ENCODE assay signal across 15 mouse cellular contexts in the genomic region with DNA sequence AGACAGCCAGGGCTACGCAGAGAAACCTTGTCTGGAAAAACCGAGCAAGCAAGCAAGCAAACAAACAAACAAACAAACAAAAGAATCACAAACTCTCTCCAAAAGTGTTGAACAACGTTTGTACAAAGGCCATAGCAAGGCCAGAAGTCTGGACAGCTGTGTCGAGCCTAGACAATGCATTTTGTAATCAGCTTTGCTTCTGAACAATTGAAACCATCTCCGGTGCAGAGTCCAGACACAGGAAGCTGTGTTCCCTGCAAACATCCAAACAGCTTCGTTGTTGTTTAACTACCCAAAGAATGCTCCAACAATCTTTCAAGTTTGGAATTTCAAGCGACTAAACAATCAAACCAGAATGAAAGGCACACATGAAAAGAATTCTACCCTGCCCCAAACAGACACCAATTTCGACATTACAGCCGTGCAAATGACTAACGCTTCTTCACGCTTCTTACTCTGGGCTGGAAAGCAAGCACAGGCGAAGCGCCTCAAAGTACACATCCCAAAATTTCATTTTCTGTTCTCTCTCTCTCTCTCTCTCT. TPM values are rescaled to one million over a fixed set of nuclear protein-coding genes. Genes with fewer than 3 reads are reported as not detected.
DNase-seq lines count a peak whose midpoint lies in the region; ATAC-seq and TF ChIP-seq lines count a peak whose summit lies in the region.
"Had no signal": no experiment of that assay in that cellular context is flagged by ENCODE, and none has a peak within 500 bp of the region (broad histone marks: within the 10 kb centered on the region; RNA-seq: fewer than 3 reads in every experiment).

No protein-coding gene starts in this region.

- no peak for DNase-seq in kidney, postnatal 0 days (ENCODE audit: low spot score)
- no peak for DNase-seq in kidney, adult 18-20 months
- DNase-seq in lung, postnatal 10 days: peak; percentile 22
- DNase-seq in lung, postnatal 25 days (ENCODE audit: low spot score): no peak
- peak; percentile 68 for DNase-seq in telencephalon, adult 2 months (ENCODE audit: low read depth, low spot score)
- DNase-seq: adrenal gland, postnatal 36 days; cerebellum, adult 11 months; gastrocnemius, postnatal 14 days; right cerebral cortex, postnatal 25 days had no signal

- H3K4me2 ChIP-seq in forebrain, embryonic 15.5 days (replicated peaks): no peak overlapping the region
- no peak overlapping the region for H3K4me2 ChIP-seq in forebrain, embryonic 16.5 days (ENCODE audit: low read length)
- no peak overlapping the region for H3K4me2 ChIP-seq in kidney, postnatal 0 days (ENCODE audit: low read length)
- H3K4me2 ChIP-seq: midbrain, embryonic 13.5 days had no signal

- H3K4me3 ChIP-seq in forebrain, embryonic 15.5 days: no peak overlapping the region
- H3K4me3 ChIP-seq in forebrain, embryonic 16.5 days (replicated peaks; ENCODE audit: low read length): no peak overlapping the region
- no peak overlapping the region for H3K4me3 ChIP-seq in kidney, postnatal 0 days (replicated peaks; ENCODE audit: low read depth, low read length)
- H3K4me3 ChIP-seq: midbrain, embryonic 13.5 days had no signal

- no peak for TF ChIP-seq CTCF in kidney, postnatal 0 days (IDR thresholded peaks at IDR 0.05; ENCODE audit: low read depth)

- no peaks in the 10 kb centered on the region for H3K36me3 ChIP-seq in forebrain, embryonic 15.5 days
- H3K36me3 ChIP-seq in forebrain, embryonic 16.5 days (ENCODE audit: control insufficient read depth, insufficient read depth): no peaks in the 10 kb centered on the region
- H3K36me3 ChIP-seq in kidney, postnatal 0 days (ENCODE audit: insufficient read depth, low read length): no peaks in the 10 kb centered on the region
- H3K36me3 ChIP-seq: midbrain, embryonic 13.5 days had no signal

- 0 out of 2 replicates have a peak overlapping the region, but pooled peaks have one; percentile 66 for H3K27ac ChIP-seq in forebrain, embryonic 15.5 days (replicated peaks)
- no peak overlapping the region for H3K27ac ChIP-seq in forebrain, embryonic 16.5 days (ENCODE audit: low read length)
- H3K27ac ChIP-seq in kidney, postnatal 0 days: peak overlapping the region; percentile 19; the same call in 1 of the 2 replicates
- H3K27ac ChIP-seq: midbrain, embryonic 13.5 days had no signal

- H3K4me1 ChIP-seq in forebrain, embryonic 15.5 days: peaks cover 26% of the 10 kb centered on the region
- peaks cover 22% of the 10 kb centered on the region for H3K4me1 ChIP-seq in forebrain, embryonic 16.5 days (replicated peaks; ENCODE audit: control insufficient read depth, insufficient read depth, low read length)
- H3K4me1 ChIP-seq in kidney, postnatal 0 days (replicated peaks; ENCODE audit: insufficient read depth, low read length): peaks cover 5% of the 10 kb centered on the region; the same call in 1 of the 2 replicates

- H3K27me3 ChIP-seq in forebrain, embryonic 15.5 days: no peaks in the 10 kb centered on the region
- no peaks in the 10 kb centered on the region for H3K27me3 ChIP-seq in forebrain, embryonic 16.5 days (replicated peaks; ENCODE audit: control insufficient read depth, insufficient read depth, low read length)
- H3K27me3 ChIP-seq in kidney, postnatal 0 days (ENCODE audit: insufficient read depth, low read length): no peaks in the 10 kb centered on the region
- H3K27me3 ChIP-seq: midbrain, embryonic 13.5 days had no signal

- ATAC-seq in forebrain, embryonic 15.5 days (replicated peaks): no peak
- no peak for ATAC-seq in forebrain, embryonic 16.5 days
- no peak for ATAC-seq in kidney, postnatal 0 days (replicated peaks; ENCODE audit: low FRiP score, low read depth)
- ATAC-seq in erythroid progenitor cell, adult 5-6 weeks (replicated peaks; ENCODE audit: low FRiP score, poor library complexity, severe bottlenecking): no peak
- ATAC-seq: midbrain, embryonic 13.5 days had no signal

- no peaks in the 10 kb centered on the region for H3K9me3 ChIP-seq in forebrain, embryonic 15.5 days
- no peaks in the 10 kb centered on the region for H3K9me3 ChIP-seq in forebrain, embryonic 16.5 days (ENCODE audit: control insufficient read depth, low read length)
- H3K9me3 ChIP-seq in kidney, postnatal 0 days (replicated peaks; ENCODE audit: low read length): no peaks in the 10 kb centered on the region
- H3K9me3 ChIP-seq: midbrain, embryonic 13.5 days had no signal

- 78% methylated on average over 13 of the region's 13 CpGs for WGBS in forebrain, embryonic 15.5 days
- WGBS in forebrain, embryonic 16.5 days: 80% methylated on average over 13 of the region's 13 CpGs
- WGBS in kidney, postnatal 0 days: 79% methylated on average over 13 of the region's 13 CpGs

- no peak overlapping the region for H3K9ac ChIP-seq in forebrain, embryonic 15.5 days (replicated peaks)
- no peak overlapping the region for H3K9ac ChIP-seq in forebrain, embryonic 16.5 days (replicated peaks; ENCODE audit: low read depth, low read length)
- no peak overlapping the region for H3K9ac ChIP-seq in kidney, postnatal 0 days (ENCODE audit: low read depth, low read length)
- H3K9ac ChIP-seq: midbrain, embryonic 13.5 days had no signal

RNA-seq across cellular contexts. Expression of gene Rffl, which starts 13.6 kb away (rescaled TPM):
- 8.7 and 10.0 TPM in 2 replicates for polyA plus RNA-seq in forebrain, embryonic 15.5 days (2015; fragmentation: Nextera tagmentation; extraction: Ambion mirVana)
- 8.8 and 9.3 TPM in 2 replicates for polyA plus RNA-seq in forebrain, embryonic 16.5 days (2015; fragmentation: Nextera tagmentation; extraction: Ambion mirVana)
- polyA plus RNA-seq in kidney, postnatal 0 days (2015; fragmentation: Nextera tagmentation; extraction: Ambion mirVana): 21.7 and 23.3 TPM in 2 replicates
- 57.4 and 59.5 TPM in 2 replicates for total RNA-seq in erythroid progenitor cell, adult 5-6 weeks (2015; ENCODE audit: low replicate concordance)
- 78.4 and 78.7 TPM in 2 replicates for total RNA-seq in erythroid progenitor cell, adult 5-6 weeks (2017; ENCODE audit: low replicate concordance)

RNA-seq across cellular contexts. Expression of gene Rad51d, which starts 33.0 kb away (rescaled TPM):
- polyA plus RNA-seq in forebrain, embryonic 15.5 days (2015; fragmentation: Nextera tagmentation; extraction: Ambion mirVana): 13.5 and 14.2 TPM in 2 replicates
- polyA plus RNA-seq in forebrain, embryonic 16.5 days (2015; fragmentation: Nextera tagmentation; extraction: Ambion mirVana): 13.5 and 15.2 TPM in 2 replicates
- 10.6 and 11.7 TPM in 2 replicates for polyA plus RNA-seq in kidney, postnatal 0 days (2015; fragmentation: Nextera tagmentation; extraction: Ambion mirVana)
- total RNA-seq in erythroid progenitor cell, adult 5-6 weeks (2015; ENCODE audit: low replicate concordance): 2.9 and 5.9 TPM in 2 replicates
- total RNA-seq in erythroid progenitor cell, adult 5-6 weeks (2017; ENCODE audit: low replicate concordance): 4.4 and 4.5 TPM in 2 replicates

RNA-seq across cellular contexts. Expression of gene Fndc8, which starts 34.5 kb away (rescaled TPM):
- 0.23 and 0.60 TPM in 2 replicates for polyA plus RNA-seq in forebrain, embryonic 15.5 days (2015; fragmentation: Nextera tagmentation; extraction: Ambion mirVana)
- 0.43 and 1.1 TPM in 2 replicates for polyA plus RNA-seq in forebrain, embryonic 16.5 days (2015; fragmentation: Nextera tagmentation; extraction: Ambion mirVana)
- 0.55 and 0.60 TPM in 2 replicates for polyA plus RNA-seq in kidney, postnatal 0 days (2015; fragmentation: Nextera tagmentation; extraction: Ambion mirVana)
- not detected in 2 replicates for total RNA-seq in erythroid progenitor cell, adult 5-6 weeks (2015; ENCODE audit: low replicate concordance)
- not detected in 2 replicates for total RNA-seq in erythroid progenitor cell, adult 5-6 weeks (2017; ENCODE audit: low replicate concordance)
- total RNA-seq: adrenal gland, postnatal 36 days; common myeloid progenitor, adult 5-6 weeks; gastrocnemius, postnatal 14 days; left cerebral cortex, postnatal 25 days had no signal

RNA-seq across cellular contexts. Expression of gene Nle1, which starts 50.8 kb away (rescaled TPM):
- polyA plus RNA-seq in forebrain, embryonic 15.5 days (2015; fragmentation: Nextera tagmentation; extraction: Ambion mirVana): 32.0 and 37.5 TPM in 2 replicates
- 33.3 and 39.7 TPM in 2 replicates for polyA plus RNA-seq in forebrain, embryonic 16.5 days (2015; fragmentation: Nextera tagmentation; extraction: Ambion mirVana)
- 23.7 and 24.0 TPM in 2 replicates for polyA plus RNA-seq in kidney, postnatal 0 days (2015; fragmentation: Nextera tagmentation; extraction: Ambion mirVana)
- 2.5 and 7.1 TPM in 2 replicates for total RNA-seq in erythroid progenitor cell, adult 5-6 weeks (2015; ENCODE audit: low replicate concordance)
- total RNA-seq in erythroid progenitor cell, adult 5-6 weeks (2017; ENCODE audit: low replicate concordance): 1.1 and 2.6 TPM in 2 replicates

RNA-seq across cellular contexts. Expression of gene Unc45b, which starts 53.0 kb away (rescaled TPM):
- 1.0 and 1.3 TPM in 2 replicates for polyA plus RNA-seq in forebrain, embryonic 15.5 days (2015; fragmentation: Nextera tagmentation; extraction: Ambion mirVana)
- polyA plus RNA-seq in forebrain, embryonic 16.5 days (2015; fragmentation: Nextera tagmentation; extraction: Ambion mirVana): 0.96 and 1.6 TPM in 2 replicates
- 6.1 and 7.1 TPM in 2 replicates for polyA plus RNA-seq in kidney, postnatal 0 days (2015; fragmentation: Nextera tagmentation; extraction: Ambion mirVana)
- total RNA-seq in erythroid progenitor cell, adult 5-6 weeks (2015; ENCODE audit: low replicate concordance): not detected in 2 replicates
- total RNA-seq in erythroid progenitor cell, adult 5-6 weeks (2017; ENCODE audit: low replicate concordance): not detected in 2 replicates
- total RNA-seq: common myeloid progenitor, adult 5-6 weeks had no signal

Comparison
In these comparisons a context has a peak if more than half of its experiments do, and no peak if none do; other contexts are left out.
1. DNase-seq: peak in lung, postnatal 10 days (single experiment) and telencephalon, adult 2 months (single experiment); none in kidney, postnatal 0 days (single experiment), kidney, adult 18-20 months (single experiment) and lung, postnatal 25 days (single experiment).